Mouse (Mus musculus) B cell, adult 2 months (primary cell): Measurements from ENCODE around the gene Syne1.

Source experiments
- DNase-seq, 2 experiments: peaks; one replicate each; pipeline ENCODE4 v3.0.0; 2022

The Syne1 gene

GRCm38 (mm10) chr10:5515330-5515729, 36.0 kb downstream of the Syne1 start:
- no peak for DNase-seq

DNA sequence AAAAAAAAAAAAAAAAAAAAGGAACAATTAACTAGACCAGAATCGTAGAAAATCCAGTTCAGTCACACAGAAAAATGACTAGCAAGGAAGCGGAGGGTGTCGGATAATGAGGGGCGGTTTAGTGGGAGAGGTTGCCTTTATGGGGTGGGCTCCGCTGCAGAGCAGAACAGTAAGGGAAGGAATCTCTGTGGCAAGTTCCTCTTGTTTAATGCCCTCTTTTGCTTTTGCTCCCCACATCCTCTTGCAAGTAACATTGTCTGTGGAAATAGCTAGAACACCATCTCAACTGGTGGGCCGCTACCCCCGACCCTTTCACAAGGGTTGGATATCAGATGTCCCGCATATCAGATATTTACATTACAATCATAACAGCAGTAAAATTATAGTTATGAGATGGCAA, 37.1 kb downstream of the Syne1 start:
- DNase-seq: no peak

DNA sequence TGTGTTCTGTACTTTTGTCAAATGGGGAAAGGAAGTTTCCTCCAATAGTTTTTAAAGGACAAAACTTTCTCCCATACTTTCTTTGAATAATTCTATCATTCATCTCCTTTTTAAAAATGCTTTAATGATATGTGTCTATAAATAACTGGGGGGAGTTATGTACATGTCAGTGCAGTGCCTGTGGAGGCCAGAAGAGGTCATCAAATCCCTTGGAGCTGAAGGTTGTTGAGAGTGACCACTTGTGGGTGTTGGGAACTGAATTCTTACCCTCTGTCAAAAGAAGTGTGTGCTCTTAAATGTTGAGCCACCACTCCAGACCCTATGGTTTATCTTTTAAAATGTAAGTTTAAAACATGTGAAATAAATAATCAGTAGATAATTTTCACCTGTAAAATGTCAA, 39.0 kb downstream of the Syne1 start:
- DNase-seq: peak; percentile 15 to 21

- DNase-seq: no peak
Measured at GRCm38 (mm10) chr10:5511403-5511802, 39.9 kb downstream of the Syne1 start.

DNA sequence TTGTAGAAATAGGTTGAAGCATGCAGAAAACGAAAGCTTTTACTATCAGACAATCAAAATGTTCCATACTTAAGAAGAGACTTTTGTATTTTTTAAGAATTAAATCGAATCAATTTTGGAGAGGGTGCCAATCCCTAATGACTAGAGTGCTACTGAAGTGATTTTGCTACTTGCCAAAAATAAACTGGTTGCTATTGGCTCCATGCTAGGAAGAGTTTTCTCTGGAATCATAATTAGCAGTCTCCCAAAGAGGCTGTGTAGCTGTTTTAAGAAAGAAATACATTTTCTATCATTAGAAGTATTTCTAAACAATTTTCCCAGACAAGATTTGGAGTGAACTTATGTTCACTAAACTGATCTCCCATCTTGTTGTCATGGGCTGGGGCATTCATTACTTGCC, 43.8 kb downstream of the Syne1 start:
- DNase-seq: no peak

DNA sequence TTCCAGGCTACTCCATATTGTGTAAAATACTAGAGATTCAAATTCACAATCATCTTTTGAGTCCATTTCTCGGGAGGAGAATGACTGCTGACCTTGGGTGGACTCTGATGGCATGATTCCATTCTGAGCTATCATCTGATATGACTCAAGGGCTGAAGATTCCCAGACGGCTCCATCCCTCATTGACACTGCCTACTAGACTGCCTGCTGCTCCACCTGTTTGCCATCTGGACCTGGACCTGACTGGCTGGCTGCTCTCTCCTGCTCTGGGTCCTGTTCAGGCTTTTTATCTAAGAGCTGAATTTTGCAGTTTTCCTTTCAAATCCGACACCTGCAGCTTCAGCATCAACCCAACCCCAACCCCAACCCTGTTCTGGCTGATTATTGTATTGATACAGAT, 46.5 kb downstream of the Syne1 start:
- no peak for DNase-seq

DNA sequence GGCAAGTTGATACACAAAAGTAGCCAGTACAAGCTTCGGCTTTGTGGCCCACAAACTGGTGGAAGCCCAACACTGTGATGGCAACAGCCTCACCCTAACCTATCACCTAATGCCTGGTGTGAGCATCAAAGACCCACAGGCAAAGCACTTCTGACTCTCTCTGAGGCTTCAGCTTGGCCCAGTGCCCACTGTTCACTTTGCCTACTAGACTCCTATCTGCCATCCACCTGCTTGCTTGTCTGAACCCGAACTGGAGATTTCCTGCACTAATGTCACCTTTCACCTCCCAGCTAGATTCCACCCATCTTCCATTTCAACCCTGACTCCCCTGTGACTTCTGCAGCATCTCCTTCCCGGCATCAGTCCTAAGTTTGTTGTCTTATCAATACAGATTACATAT, 47.4 kb downstream of the Syne1 start:
- no peak for DNase-seq

- peak; percentile 5 to 6 for DNase-seq
Measured at GRCm38 (mm10) chr10:5499684-5500369, 51.5 kb downstream of the Syne1 start.

GRCm38 (mm10) chr10:5497859-5498258, 53.4 kb downstream of the Syne1 start:
- no peak for DNase-seq

DNA sequence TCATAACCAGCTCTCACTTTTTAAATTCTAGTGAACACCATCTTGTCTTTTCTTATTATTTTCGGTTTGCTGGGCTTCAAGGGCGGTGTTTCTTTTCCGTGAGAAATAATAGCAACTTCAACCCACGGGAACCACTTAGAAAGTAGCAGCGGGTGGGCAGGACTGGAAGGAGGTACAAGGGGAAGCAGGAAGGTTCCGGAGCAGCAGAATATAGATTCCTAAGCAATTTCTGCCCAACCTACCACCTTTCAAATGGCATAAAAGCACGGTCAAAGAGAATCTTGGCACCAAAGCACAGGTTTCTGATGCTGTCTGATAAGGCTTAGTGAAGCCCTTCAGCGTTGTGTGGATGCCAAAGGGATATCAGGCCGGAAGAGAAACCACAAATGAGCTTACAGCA, 60.2 kb downstream of the Syne1 start:
- no peak for DNase-seq

DNA sequence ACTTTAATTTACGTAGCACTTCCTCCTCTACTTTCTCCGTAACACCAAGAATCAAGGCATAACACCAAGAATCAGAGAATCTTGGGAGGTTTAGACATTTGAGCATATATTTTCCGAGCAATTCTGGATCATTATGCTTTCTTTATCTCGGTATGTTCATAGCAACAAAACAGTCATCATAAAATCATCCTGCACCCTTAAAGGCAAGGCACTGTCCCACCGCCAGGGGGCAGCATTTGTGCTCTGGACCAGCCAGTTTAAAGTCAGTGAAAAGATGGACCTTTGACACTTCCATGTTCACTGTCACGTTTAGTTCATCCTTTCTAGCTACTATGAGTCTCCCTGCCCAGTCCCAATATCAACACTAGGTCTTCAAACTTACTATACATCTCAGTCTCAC, 61.3 kb downstream of the Syne1 start:
- peak; percentile 68 to 71 for DNase-seq

DNA sequence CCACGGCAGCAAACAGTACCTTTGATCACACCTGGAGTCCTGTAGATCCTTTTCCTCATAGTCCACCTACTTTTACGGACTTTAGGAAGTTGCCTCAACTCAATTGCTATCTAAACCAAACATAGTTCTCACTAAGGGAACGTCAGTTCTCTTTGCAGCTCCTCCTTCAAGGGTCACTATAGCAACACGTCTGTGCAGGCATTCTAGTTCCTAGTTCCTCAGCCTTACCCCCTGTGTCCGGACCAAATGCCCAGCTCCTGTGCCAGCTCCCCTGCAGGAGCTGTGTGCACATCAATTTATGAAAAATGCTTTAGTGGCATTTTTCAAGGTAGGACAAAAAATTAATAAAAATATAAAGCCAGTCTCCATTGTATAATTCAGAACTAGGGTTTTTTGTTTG, 63.2 kb downstream of the Syne1 start:
- DNase-seq: no peak

DNA sequence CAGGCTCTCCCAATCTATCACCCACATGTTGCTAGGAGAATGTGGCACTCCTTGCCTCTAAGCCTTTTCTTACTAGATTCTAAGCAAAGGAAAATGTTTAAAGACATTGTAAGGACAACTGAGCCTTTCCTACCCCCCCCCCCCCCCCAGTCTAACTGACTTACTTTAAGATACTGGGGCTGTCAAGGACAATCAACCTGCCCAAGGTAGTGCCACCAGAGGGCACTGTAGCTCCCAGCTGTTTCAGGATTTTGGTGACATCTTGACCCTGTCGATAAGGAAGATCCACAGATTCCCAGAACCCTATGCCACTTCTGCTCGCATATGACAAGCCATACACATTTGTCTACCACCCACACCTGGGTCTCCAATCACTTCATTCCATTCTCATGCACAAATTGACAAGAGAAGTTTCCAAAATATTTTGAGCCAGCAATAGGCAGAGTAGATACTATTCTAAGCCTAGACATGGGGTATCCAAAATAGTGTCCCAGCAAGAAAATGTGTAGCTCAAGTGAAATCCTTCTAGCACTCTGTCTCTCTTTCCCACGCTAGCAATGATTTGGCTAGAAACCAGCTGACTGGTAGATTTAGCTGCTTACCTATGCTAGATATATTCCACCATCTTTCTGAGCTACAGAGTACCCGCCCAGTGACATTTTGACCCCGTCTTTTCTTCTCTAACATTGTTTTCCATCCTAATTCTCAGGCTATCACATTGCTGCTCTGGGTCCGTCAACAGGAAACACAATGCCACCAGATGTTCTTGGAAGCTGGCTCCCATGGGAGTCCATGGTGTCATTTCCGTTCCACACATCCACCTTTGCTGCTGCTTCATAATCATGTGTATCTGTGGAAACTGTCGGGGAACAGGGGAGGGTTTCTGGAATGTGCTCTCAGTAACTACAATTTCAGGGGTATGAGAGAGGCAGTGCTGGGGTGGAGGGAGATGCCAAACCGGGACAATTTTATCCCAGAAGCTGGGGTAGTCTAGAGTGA, 70.4 kb downstream of the Syne1 start:
- DNase-seq: peak; percentile 19 to 29

DNA sequence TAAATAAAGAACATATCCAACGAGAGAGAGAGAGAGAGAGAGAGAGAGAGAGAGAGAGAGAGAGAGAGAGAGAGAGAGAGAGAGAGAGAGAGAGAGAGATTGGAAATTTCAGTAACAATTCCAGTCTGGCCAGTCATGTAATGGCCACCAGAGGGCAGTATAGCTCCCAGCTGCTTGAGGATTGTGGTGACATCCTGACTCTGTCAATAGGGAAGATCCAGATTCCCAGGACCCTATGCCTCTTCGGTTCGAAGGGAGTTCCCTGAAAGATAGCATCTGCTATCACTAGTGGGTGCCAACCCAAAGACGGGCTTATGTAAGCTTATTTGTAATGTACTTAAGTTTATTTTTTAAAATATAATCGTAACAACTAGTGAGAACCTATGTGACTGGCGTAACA, 71.2 kb downstream of the Syne1 start:
- DNase-seq: peak; percentile 53 to 55

DNA sequence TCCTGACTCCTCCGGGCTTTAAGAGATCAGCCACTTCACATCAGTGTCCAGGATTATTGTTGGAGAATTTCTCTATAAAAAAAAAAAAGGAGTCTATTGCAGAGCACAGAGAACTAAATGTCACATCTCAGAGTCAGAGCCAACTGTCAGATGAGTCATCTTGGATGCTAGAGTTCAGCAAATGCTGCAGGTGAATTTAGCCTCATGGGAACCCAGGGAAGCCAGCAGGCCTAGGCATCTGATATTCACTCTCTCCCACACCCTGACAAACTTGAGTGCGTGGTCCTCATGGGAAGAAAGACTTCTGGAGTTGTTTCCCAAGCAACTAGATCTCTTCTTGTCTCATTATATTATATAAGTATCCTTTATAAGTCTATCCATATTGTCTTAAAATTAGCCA, 82.6 kb downstream of the Syne1 start:
- DNase-seq: no peak

- DNase-seq: no peak
Measured at GRCm38 (mm10) chr10:5453830-5454229, 97.5 kb downstream of the Syne1 start.

DNA sequence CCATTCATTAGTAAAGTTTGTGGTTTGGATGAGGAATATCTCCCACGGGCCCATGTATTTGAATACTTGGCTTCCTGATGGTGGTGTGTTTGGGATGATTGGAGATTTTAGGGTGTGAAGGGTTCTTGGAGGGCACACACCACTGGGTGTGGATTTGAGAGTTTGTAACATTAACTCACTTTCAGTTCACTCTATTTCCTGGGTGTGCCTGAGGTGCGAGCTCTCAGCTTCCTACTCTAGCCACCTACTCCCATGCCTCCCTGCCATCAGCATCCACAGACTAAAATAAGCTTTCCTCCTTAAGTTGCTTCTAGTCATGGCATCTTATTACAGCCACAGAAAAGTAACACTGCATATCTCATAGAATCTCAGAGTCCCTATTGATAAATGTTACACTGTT, 101.3 kb downstream of the Syne1 start:
- DNase-seq: no peak

DNA sequence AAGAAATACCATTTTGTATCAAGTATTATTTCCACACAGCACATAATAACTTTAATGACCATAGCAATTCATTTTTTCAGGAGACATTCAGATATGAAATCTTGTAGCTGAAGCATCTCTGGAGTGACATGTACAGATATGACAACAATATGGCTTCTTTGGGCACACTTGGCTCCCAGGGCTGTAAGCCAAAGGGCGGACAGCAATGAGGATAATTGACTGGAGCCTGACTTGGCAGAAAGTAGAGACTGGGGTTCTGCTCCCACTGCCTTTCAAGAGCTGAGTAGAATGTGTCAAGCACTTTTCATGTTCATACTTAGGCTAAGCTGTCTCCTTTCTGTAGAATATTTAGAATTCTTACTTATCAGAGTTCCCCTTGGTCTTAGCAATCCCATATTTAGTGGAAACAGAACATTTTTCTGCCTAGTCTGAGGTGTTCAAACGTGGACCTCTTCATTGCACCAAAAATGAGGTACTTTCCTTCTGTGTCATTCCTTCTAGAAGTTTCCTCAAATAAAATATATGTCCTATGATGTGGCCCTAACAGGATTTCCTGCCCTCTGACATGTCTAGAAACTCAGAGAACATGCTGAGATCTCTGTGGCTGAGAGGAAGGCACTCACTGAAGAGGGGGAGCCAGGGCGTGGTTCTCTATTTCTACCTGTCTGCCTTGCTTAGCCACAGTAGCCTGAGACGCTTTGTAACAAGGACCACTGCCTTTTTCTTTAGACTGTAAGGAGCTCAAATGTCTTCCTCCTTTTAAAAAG, 103.1 kb downstream of the Syne1 start:
- no peak for DNase-seq

GRCm38 (mm10) chr10:5445313-5445712, 106.0 kb downstream of the Syne1 start:
- no peak for DNase-seq

- DNase-seq: no peak
Measured at GRCm38 (mm10) chr10:5443020-5443419, 108.3 kb downstream of the Syne1 start.

DNA sequence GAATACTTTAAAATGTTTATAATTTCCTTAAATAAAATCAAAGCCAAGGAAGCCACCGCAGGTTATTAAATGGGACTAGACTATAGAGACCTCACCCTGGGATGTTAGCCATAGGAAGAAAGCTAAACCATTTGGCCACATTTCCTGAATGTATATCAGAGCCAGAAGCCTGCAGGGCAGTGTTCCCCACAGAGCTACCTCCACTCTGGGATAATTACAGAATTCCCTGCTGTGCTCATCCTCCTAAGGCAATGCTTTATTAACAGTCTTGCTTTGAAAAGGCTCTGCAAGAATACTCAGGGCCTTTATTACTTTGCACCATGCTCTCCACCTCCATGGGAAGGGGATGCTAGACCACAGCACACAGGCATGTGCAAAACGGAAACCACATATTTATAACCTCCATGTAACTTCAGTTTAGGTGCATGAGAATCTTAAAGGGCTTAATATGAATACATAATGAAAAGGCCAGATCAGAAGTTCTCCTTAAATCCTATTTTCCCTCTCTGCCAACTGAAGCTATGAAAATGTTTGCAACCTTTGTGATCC, 111.4 kb downstream of the Syne1 start:
- no peak for DNase-seq

GRCm38 (mm10) chr10:5437766-5438165, 113.5 kb downstream of the Syne1 start:
- no peak for DNase-seq

GRCm38 (mm10) chr10:5423984-5424383, 127.3 kb downstream of the Syne1 start:
- no peak for DNase-seq
